Mouse (Mus musculus): Measurements from ENCODE around the gene Mpzl3. TPM values are rescaled to one million over a fixed set of nuclear protein-coding genes. Genes with fewer than 3 reads are reported as not detected.

Mpzl3 gene
- polyA plus RNA-seq, 2 experiments: 0.33 to 1.0 TPM

GRCm38 (mm10) chr9:45042056-45042720 is 12.8 kb upstream of the Mpzl3 start:
- Histone ChIP-seq H3K9ac (replicated peaks) (no peak overlapping the region), H3K9me3 (ENCODE audit: control insufficient read depth, low read length) (no peaks in the 10 kb centered on the region), H3K4me1 (replicated peaks; ENCODE audit: control insufficient read depth in 2 of 2, insufficient read depth in 2 of 2, low read length in 1 of 2) (peaks cover 0 to 5% of the 10 kb centered on the region in 2 experiments; a peak in 1 of 4 replicates), H3K4me2 (ENCODE audit: low read depth) (peak overlapping the region; percentile 27), H3K27me3 (ENCODE audit: control insufficient read depth, insufficient read depth, low read length) (peaks cover 23% of the 10 kb centered on the region), H3K27ac (no peak overlapping the region), H3K4me3 (ENCODE audit: insufficient read depth in 1 of 2, low read depth in 2 of 2, low read length in 2 of 2) (peak overlapping the region; percentile 5 to 33), H3K36me3 (replicated peaks; ENCODE audit: control insufficient read depth, insufficient read depth, low read depth) (no peaks in the 10 kb centered on the region)
- no peak for TF ChIP-seq EP300 (IDR thresholded peaks at IDR 0.05; ENCODE audit: low read depth)
- no peak for TF ChIP-seq CTCF (IDR thresholded peaks at IDR 0.05; ENCODE audit: low read depth)
- peak in 2 of 3 experiments; percentile 7 to 25 for DNase-seq (ENCODE audit: low read depth in 3 of 3, low spot score in 3 of 3)
- peak; percentile 79 for ATAC-seq (ENCODE audit: insufficient read depth)
- 4% methylated on average over 20 of the region's 20 CpGs for WGBS (ENCODE audit: insufficient replicate concordance)

- no peaks in the 10 kb centered on the region for H3K9me3 ChIP-seq (ENCODE audit: control insufficient read depth, low read length)
- under 1% methylated on average over 10 of the region's 10 CpGs for WGBS (ENCODE audit: insufficient replicate concordance)
- peaks cover 0 to 5% of the 10 kb centered on the region in 2 experiments; a peak in 1 of 4 replicates for H3K4me1 ChIP-seq (replicated peaks; ENCODE audit: control insufficient read depth in 2 of 2, insufficient read depth in 2 of 2, low read length in 1 of 2)
- DNase-seq (ENCODE audit: low read depth in 3 of 3, low spot score in 3 of 3): no peak
- H3K27ac ChIP-seq: no peak overlapping the region
- H3K36me3 ChIP-seq (replicated peaks; ENCODE audit: control insufficient read depth, insufficient read depth, low read depth): no peaks in the 10 kb centered on the region
- H3K9ac ChIP-seq (replicated peaks): no peak overlapping the region
- peak overlapping the region; percentile 27 for H3K4me2 ChIP-seq (ENCODE audit: low read depth)
- H3K27me3 ChIP-seq (ENCODE audit: control insufficient read depth, insufficient read depth, low read length): peaks cover 23% of the 10 kb centered on the region
- peak overlapping the region; percentile 5 to 33 for H3K4me3 ChIP-seq (ENCODE audit: insufficient read depth in 1 of 2, low read depth in 2 of 2, low read length in 2 of 2)
- TF ChIP-seq CTCF (IDR thresholded peaks at IDR 0.05; ENCODE audit: low read depth) (no peak), EP300 (IDR thresholded peaks at IDR 0.05; ENCODE audit: low read depth) (no peak)
- no peak for ATAC-seq (ENCODE audit: insufficient read depth)
Observed at GRCm38 (mm10) chr9:45042947-45043346, 12.0 kb upstream of the Mpzl3 start.

DNA sequence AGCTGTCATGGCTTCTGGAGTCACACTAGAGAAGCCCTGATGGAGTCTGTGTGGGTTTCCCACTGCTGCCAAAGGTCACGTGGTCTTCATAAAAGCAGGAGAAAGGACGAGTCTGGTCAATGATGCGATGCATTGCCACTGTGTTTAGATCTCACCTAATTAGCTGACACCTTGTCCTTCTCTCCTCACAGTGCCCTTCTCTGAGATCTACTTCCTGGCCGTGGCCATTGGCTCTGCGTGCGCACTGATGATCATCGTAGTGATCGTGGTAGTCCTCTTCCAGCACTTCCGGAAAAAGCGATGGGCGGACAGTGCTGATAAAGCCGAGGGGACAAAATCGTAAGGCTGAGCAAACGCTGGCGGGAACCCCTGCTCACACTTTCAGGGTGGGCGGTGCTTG is 8.0 kb upstream of the Mpzl3 start:
- no peak overlapping the region for H3K27ac ChIP-seq
- TF ChIP-seq CTCF (IDR thresholded peaks at IDR 0.05; ENCODE audit: low read depth) (no peak), EP300 (IDR thresholded peaks at IDR 0.05; ENCODE audit: low read depth) (no peak)
- no peaks in the 10 kb centered on the region for H3K4me1 ChIP-seq (replicated peaks; ENCODE audit: control insufficient read depth in 2 of 2, insufficient read depth in 2 of 2, low read length in 1 of 2)
- H3K4me2 ChIP-seq (ENCODE audit: low read depth): no peak overlapping the region
- ATAC-seq (ENCODE audit: insufficient read depth) (no peak), DNase-seq (ENCODE audit: low read depth in 3 of 3, low spot score in 3 of 3) (no peak)
- no peak overlapping the region for H3K4me3 ChIP-seq (ENCODE audit: insufficient read depth in 1 of 2, low read depth in 2 of 2, low read length in 2 of 2)
- H3K9ac ChIP-seq (replicated peaks): no peak overlapping the region
- H3K27me3 ChIP-seq (ENCODE audit: control insufficient read depth, insufficient read depth, low read length): peaks cover 12% of the 10 kb centered on the region
- no peaks in the 10 kb centered on the region for H3K9me3 ChIP-seq (ENCODE audit: control insufficient read depth, low read length)
- 66% methylated on average over 16 of the region's 16 CpGs for WGBS (ENCODE audit: insufficient replicate concordance)
- no peaks in the 10 kb centered on the region for H3K36me3 ChIP-seq (replicated peaks; ENCODE audit: control insufficient read depth, insufficient read depth, low read depth)

GRCm38 (mm10) chr9:45048511-45048910 is 6.5 kb upstream of the Mpzl3 start:
- Histone ChIP-seq H3K9me3 (ENCODE audit: control insufficient read depth, low read length) (no peaks in the 10 kb centered on the region), H3K36me3 (replicated peaks; ENCODE audit: control insufficient read depth, insufficient read depth, low read depth) (no peaks in the 10 kb centered on the region), H3K4me1 (replicated peaks; ENCODE audit: control insufficient read depth in 2 of 2, insufficient read depth in 2 of 2, low read length in 1 of 2) (no peaks in the 10 kb centered on the region), H3K9ac (replicated peaks) (no peak overlapping the region), H3K4me2 (ENCODE audit: low read depth) (no peak overlapping the region), H3K4me3 (ENCODE audit: insufficient read depth in 1 of 2, low read depth in 2 of 2, low read length in 2 of 2) (no peak overlapping the region), H3K27me3 (ENCODE audit: control insufficient read depth, insufficient read depth, low read length) (no peaks in the 10 kb centered on the region; the same call in 1 of the 2 replicates), H3K27ac (no peak overlapping the region)
- ATAC-seq (ENCODE audit: insufficient read depth) (no peak), DNase-seq (ENCODE audit: low read depth in 3 of 3, low spot score in 3 of 3) (no peak)
- TF ChIP-seq EP300 (IDR thresholded peaks at IDR 0.05; ENCODE audit: low read depth) (no peak), CTCF (IDR thresholded peaks at IDR 0.05; ENCODE audit: low read depth) (peak; percentile 73)
- WGBS (ENCODE audit: insufficient replicate concordance): 10% methylated on average over 4 of the region's 4 CpGs

GRCm38 (mm10) chr9:45049731-45050130 is 5.3 kb upstream of the Mpzl3 start:
- Histone ChIP-seq H3K4me2 (ENCODE audit: low read depth) (no peak overlapping the region), H3K27me3 (ENCODE audit: control insufficient read depth, insufficient read depth, low read length) (no peaks in the 10 kb centered on the region; the same call in 1 of the 2 replicates), H3K9me3 (ENCODE audit: control insufficient read depth, low read length) (no peaks in the 10 kb centered on the region), H3K4me1 (replicated peaks; ENCODE audit: control insufficient read depth in 2 of 2, insufficient read depth in 2 of 2, low read length in 1 of 2) (no peaks in the 10 kb centered on the region), H3K9ac (replicated peaks) (no peak overlapping the region), H3K4me3 (ENCODE audit: insufficient read depth in 1 of 2, low read depth in 2 of 2, low read length in 2 of 2) (no peak overlapping the region), H3K36me3 (replicated peaks; ENCODE audit: control insufficient read depth, insufficient read depth, low read depth) (no peaks in the 10 kb centered on the region), H3K27ac (no peak overlapping the region)
- TF ChIP-seq CTCF (IDR thresholded peaks at IDR 0.05; ENCODE audit: low read depth): no peak
- no peak for TF ChIP-seq EP300 (IDR thresholded peaks at IDR 0.05; ENCODE audit: low read depth)
- DNase-seq (ENCODE audit: low read depth in 3 of 3, low spot score in 3 of 3) (no peak), ATAC-seq (ENCODE audit: insufficient read depth) (no peak)
- WGBS (ENCODE audit: insufficient replicate concordance): 23% methylated on average over 1 of the region's 1 CpGs

Measured in liver, embryonic 14.5 days (tissue).